Mouse (Mus musculus): ENCODE results near the gene Stx8.

- TF ChIP-seq CTCF (IDR thresholded peaks at IDR 0.05; ENCODE audit: borderline replicate concordance, insufficient read depth, low read length) (no peak), POLR2A (IDR thresholded peaks at IDR 0.05; ENCODE audit: low read depth, low read length) (no peak)
Measured at GRCm38 (mm10) chr11:67998905-67999304, 32.9 kb downstream of the Stx8 start.
